Mouse (Mus musculus) ZHBTc4 (cell line): ENCODE data around the gene 4833427G06Rik.
"Not testable (repeated sequence)": the region's sequence is repeated elsewhere in the genome, so short reads cannot be mapped to it uniquely, and the experiment has no call there.

ENCODE experiments used
- DNase-seq: peaks from one replicate; pipeline ENCODE4 v3.0.0-alpha.2; 2011; ENCODE audit warnings: low read depth, low spot score

Gene 4833427G06Rik

DNA sequence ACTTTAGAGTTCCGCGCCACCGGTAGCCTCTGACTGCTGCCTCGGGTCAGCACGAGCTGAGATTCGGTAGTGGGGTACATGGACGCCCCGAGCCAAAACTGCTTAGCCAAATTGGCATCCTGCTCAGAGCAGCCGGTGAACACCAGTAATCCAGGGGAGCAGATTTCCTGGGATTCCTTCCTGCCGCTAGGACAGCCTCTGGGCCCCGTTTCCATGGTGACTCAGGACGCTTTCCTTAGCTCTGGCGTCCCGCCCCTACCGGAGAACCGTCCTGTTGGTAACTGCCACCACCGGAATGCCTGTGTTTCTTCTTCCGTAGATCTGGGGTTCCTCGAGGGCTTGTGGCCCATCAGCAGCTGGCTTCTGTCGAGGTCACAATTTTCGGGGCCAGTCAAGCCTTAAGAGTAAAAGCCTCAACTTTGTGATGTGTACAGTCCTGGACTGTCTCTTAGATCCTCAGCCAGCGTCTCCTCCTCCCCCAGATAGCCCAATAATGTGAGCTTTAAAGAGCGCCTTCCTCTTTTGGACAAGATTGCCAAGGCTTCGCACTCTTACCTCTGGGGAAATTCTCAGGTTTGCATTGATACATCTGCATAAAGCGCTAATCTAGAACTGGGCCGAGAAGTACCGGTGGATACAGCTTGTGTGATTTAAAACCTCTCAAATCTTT is at the start of gene 4833427G06Rik:
4833427G06Rik (minus strand) TSS at position 323 of the 670 bp plus-strand sequence.
- peak; percentile 80 for DNase-seq

DNA sequence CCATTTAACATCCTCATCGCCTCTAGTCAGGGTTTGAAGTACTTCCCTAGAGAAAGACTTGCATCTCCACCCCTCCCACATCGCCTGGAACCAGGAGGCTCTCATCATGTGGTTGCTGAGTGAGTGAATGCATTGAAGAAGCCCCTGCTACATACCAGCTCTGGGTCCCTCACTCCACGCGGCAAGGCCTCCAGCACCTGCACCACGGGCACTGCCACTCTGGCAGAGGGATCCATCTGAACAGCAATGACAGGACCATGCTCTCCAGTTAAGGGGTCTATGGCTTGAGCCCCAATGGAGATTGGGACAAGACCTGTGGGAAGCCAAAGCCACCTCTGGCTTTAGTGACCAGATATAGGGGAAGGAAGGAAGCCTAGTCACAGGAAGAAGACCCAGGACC is 45.4 kb upstream of the 4833427G06Rik start:
- no peak for DNase-seq

GRCm38 (mm10) chr9:51146496-51146895 is 44.6 kb upstream of the 4833427G06Rik start:
- no peak for DNase-seq

DNA sequence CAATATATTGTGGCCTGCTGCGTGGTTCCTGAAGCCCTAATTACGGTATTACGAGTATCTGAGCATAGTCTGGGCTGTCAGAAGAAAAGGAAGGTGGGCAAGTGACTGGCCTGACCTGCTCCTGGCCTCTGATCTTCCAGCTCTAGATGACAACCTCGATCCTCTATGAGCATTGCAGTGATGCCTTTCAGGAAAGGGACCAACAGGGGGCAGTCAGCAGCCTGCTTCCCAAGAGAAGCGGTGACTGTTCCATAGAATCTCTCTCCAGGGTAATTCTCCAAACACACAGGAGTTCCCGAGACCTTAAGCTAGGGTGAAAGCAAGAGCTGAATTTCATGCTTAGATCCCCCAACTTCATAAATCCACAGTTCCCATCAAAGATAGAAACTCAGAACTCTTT is 42.3 kb upstream of the 4833427G06Rik start:
- no peak for DNase-seq

- DNase-seq, result no peak
Observed at GRCm38 (mm10) chr9:51143437-51143836, 41.6 kb upstream of the 4833427G06Rik start.

GRCm38 (mm10) chr9:51140711-51141110 is 38.8 kb upstream of the 4833427G06Rik start:
- no peak for DNase-seq

GRCm38 (mm10) chr9:51139401-51139800 is 37.5 kb upstream of the 4833427G06Rik start:
- DNase-seq, result not testable (repeated sequence)

GRCm38 (mm10) chr9:51138301-51138700 is 36.4 kb upstream of the 4833427G06Rik start:
- no peak for DNase-seq

GRCm38 (mm10) chr9:51137836-51138235 is 36.0 kb upstream of the 4833427G06Rik start:
- DNase-seq, result no peak

DNA sequence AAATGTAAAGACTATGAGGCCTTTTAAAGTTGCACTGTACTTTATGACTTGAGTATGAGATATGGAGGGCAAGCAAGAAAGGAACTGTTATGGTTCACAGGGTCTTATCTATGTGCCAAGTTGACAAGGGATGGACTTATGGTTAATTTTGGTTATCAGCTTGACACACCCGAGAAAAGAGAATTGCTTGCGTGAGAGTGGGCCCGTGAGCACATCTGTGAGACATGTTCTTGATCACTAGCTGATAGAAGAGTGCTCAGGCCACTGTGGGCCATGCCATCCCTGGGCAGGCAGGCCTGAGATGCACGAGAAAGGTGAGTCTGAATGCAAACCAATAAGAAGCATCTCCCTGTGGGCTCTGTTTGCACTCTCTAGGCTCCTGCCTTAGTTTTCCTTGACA is 35.6 kb upstream of the 4833427G06Rik start:
- no peak for DNase-seq

DNA sequence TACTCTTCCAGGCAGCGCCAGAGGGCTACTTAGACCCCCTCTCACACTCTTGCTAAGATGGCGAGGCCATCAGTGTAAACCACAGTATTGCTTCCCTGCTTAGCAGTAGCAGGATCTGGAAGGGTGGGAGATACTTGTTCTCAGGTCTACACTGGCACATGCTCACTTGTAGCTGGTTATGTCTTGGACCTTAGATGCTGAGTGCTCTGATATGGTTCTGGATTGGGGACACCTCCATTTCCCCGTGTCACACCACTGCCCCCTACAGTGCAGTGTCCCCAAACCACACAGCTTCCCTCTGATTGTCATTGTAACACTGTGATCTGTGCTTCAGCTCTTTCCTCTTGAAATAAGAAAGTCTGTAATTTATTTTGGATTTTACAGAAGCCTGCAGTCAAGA is 35.1 kb upstream of the 4833427G06Rik start:
- no peak for DNase-seq

DNA sequence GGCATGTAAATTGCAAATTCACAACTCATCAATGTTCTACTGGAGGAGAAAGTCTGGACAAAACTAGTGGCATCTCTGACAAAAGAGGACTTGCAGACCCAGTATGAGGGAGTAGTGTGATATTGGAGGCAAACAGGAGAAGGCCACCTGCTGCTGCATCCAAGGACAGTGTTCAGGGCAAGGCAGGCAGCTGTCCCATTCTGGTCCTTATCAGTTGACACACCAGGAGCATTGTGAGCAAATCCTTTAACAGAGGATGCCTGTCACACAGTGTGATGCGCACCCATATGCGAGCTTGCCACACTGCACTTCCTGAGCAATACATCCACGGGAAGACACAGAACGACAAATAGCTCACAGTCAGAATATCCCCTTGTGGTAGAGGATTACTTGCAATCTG is 12.9 kb upstream of the 4833427G06Rik start:
- DNase-seq, result no peak

- DNase-seq, result peak; percentile 10
Observed at GRCm38 (mm10) chr9:51105751-51106150, 3.9 kb upstream of the 4833427G06Rik start.

DNA sequence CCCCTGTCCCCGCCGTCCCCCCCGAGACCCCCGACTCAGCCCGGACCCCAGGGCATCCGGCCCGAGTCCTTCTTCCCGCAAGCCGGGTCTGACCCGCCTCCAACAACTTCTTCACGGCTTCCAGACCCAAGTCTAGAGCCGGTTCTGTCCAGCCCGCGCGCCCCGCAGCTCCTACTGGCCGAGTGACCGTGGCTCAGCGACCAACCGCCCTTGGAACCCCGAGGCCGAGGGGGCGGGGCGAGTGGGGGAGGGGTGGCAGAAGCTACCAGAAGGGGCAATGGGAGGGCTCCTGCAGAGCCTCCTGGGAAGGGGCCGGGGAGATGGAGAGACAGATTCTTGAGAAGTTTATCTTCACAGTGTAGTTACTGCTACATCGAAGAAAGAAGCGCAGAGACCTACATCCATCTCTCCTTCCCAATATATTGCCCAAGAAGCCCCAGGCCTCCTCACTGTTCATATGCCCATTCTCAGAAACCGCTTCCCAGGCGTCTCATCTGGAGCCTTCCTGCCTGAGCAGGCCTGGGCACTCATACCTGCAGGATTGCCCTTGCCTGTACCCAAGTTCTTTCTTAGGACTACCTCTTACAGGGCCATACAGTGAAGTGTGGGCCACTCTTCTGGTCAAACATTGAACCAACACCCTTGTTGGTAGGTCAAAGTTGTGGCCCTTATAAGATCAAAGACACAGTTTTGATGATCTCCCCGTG is 2.1 kb upstream of the 4833427G06Rik start:
- DNase-seq, result peak; percentile 43

- peak; percentile 74 for DNase-seq
Observed at GRCm38 (mm10) chr9:51102963-51103807, 1.3 kb upstream of the 4833427G06Rik start.

DNA sequence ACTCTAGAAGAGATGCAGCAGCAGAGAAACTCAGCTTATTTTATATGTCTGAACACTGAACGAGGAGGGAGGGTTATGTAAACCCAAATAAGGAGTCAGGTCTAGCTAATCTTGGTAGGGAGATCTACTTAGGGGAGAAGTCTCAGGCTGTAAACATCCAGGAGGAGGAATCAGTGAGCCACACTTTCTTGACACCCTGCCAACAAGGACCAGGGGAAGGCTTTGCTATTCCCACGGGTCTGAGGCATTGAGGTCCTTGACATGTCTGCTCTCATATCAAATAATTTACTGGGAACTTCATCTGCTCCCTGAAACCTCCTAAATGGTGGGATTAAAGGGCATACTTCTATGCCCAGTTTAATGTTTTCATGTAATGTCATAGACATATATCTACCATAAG is 5.6 kb downstream of the 4833427G06Rik start:
- DNase-seq, result no peak

GRCm38 (mm10) chr9:51093697-51094096 is 8.2 kb downstream of the 4833427G06Rik start:
- no peak for DNase-seq

DNA sequence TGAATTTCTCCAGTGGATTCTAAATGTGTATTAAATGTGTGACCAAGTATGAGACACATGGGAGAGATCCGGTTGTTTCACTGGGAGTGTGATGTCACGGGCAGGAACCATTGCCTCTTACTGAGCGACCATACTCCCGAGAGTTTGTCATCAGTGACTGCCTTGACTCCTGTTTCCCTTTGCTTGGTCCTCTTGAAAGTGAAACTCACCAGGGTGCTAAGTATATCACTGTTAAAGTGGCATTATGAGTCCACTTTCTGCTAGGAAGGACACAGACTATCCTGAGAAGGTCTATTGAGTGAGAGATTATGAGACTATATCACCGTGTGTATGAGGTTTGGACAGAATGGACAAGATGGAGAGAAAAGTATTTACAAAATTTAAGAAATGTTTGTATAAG is 20.3 kb downstream of the 4833427G06Rik start:
- DNase-seq, result no peak

- DNase-seq, result peak; percentile 86
Observed at GRCm38 (mm10) chr9:51076979-51077315, 24.9 kb downstream of the 4833427G06Rik start, which contains the start of gene Layn. Gene Layn (minus strand): TSS chr9:51077094.

GRCm38 (mm10) chr9:51076300-51076978 is 25.4 kb downstream of the 4833427G06Rik start:
- peak; percentile 40 for DNase-seq

- DNase-seq, result peak; percentile 13
Observed at GRCm38 (mm10) chr9:51075780-51076179, 26.1 kb downstream of the 4833427G06Rik start.

DNA sequence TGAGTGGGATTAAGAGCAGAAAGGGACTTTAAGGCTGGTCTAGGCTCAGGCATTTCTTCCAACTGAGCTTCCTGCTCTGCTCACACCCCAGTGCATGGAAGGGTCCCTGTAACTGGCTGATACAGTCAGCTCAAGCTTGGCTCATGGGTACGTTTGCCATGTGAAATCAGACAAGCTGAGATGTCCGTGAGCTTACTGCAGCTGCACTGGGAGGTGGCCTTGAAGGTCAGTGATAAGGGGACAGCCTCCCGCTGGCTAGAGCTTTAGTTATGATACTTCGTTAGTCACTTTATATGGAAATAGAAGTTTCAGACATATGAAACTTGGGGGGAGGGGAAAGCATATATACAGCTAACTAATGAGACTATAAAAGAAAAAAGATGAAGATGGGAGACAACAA is 31.1 kb downstream of the 4833427G06Rik start:
- no peak for DNase-seq
